Mouse (Mus musculus) small intestine, adult 2 months (tissue): ENCODE results near the gene Nt5c2. TPM values are rescaled to one million over a fixed set of nuclear protein-coding genes. Genes with fewer than 3 reads are reported as not detected.

Source experiments
- H3K27ac ChIP-seq: fragments of 200-500 bp; 2 replicates; pipeline ENCODE4 v1.5.1; 2012; ENCODE audit warnings: low read depth, low read length, control low read depth, inconsistent platforms; ENCODE audit not compliant: insufficient read depth
- H3K27me3 ChIP-seq: fragments of 200-500 bp; 2 replicates; pipeline ENCODE4 v1.6.1; 2012; ENCODE audit warnings: mild to moderate bottlenecking, moderate library complexity, low read length, inconsistent platforms; ENCODE audit not compliant: control insufficient read depth, insufficient read depth
- H3K36me3 ChIP-seq: fragments of 200-500 bp; 2 replicates; pipeline ENCODE4 v1.6.1; 2012; ENCODE audit warnings: mild to moderate bottlenecking, low read length, control low read depth, inconsistent platforms; ENCODE audit not compliant: control insufficient read depth, insufficient read depth
- H3K4me1 ChIP-seq: fragments of 200-500 bp; 2 replicates; pipeline ENCODE4 v1.6.1; 2012; ENCODE audit warnings: low read length, inconsistent platforms, mixed read lengths; ENCODE audit not compliant: control insufficient read depth, insufficient read depth, insufficient read length
- H3K4me3 ChIP-seq: fragments of 200-500 bp; 2 replicates; pipeline ENCODE4 v1.5.1; 2012; ENCODE audit warnings: low read depth, mild to moderate bottlenecking, control low read depth, inconsistent platforms, low read length, moderate library complexity
- CTCF ChIP-seq: fragments of 200-500 bp; IDR thresholded peaks from 2 replicates; pipeline ENCODE4 v1.5.1; 2012; ENCODE audit warnings: low read depth, mild to moderate bottlenecking, control low read depth, inconsistent platforms, low read length, moderate library complexity, mixed read lengths; ENCODE audit not compliant: insufficient replicate concordance, insufficient read length; ENCODE audit errors: extremely low read depth
- POLR2A ChIP-seq: fragments of 200-500 bp; IDR thresholded peaks from 2 replicates; pipeline ENCODE4 v1.6.1; 2012; ENCODE audit warnings: low read depth, mild to moderate bottlenecking, control low read depth, inconsistent platforms, low read length, moderate library complexity
- WGBS: fragments of 180-500 bp; shearing (Covaris S2); methylation state at CpG from one replicate; pipeline ENCODE4 v1.1.7; 2018; 5-methylcytosine and 5-hydroxymethylcytosine counted together
- polyA plus RNA-seq: library from polyadenylated mRNA; depleted of rRNA; stranded (reverse); fragments of >200 nt; gene quantifications from 2 replicates; pipeline ENCODE4 v1.2.3, GENCODE M21; 2012

Nt5c2 gene
- polyA plus RNA-seq, 1 experiment, result 6.1 TPM

DNA sequence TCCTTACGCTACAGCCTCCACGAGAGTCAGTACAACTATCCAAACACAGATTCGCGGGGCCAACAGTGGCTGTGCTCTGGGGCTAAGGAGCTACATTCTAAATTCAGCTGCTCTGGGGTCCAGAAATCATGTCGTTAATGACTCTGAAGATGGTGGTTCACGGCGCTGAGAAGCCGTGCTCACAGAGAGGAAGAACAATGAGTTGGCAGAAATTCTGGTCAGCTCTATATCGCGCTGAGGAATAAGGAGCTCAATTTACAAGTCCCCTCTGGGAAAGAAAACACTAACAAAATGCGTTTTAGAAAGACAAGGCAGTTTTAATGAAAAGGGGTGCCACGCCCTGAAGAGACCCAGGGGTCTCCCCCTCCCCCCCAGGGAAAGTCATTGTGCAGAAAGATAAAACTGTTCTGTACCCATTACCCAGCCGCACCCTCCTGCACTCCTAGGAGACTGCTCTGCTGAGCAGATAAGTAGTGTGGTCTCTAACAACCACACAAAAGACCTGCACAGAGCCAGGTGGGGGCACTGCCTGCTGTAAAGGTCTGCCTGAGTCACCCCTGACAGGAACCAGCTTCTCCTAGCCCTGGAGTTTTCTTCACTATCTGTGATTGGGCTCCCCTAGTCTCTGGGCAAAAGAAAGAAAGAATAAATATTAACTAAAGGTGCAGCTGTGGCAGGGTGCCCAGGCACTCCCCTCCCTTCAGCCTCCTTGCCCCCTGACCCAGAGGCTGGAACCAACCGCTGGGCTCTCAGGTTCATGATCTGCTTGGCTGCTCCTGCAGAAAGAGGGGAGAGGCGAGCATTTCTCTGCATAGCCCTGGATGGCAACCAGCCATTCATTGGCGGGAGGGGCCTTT lies 26.5 kb downstream of the Nt5c2 start:
- Histone ChIP-seq H3K4me1 (peaks cover 26% of the 10 kb centered on the region), H3K27me3 (no peaks in the 10 kb centered on the region), H3K4me3 (peak overlapping the region; percentile 23; the same call in 1 of the 2 replicates), H3K27ac (peak overlapping the region; percentile 66), H3K36me3 (no peaks in the 10 kb centered on the region)
- 18% methylated on average over 16 of the region's 16 CpGs for WGBS
- TF ChIP-seq POLR2A, result no peak
- no peak for TF ChIP-seq CTCF

DNA sequence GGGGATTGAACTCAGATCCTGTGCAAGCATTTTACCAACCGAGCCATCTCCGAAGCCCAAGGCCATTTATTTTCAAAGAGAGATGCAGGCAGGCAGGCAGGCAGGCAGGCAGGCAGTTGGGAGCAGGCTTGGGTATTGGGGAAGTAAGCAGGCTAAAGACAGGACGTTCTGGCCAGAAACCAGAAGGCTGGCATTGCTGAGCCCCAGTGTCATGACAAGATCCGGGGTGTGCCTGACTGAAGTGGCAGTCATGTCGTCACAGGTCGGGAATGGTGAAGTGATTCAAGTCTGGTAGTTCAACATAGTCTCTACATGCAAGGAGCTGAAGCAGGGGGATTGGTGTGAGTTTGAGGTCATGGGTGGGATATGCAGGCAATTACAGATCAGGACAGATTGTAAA lies 27.3 kb downstream of the Nt5c2 start:
- H3K27me3 ChIP-seq, result no peaks in the 10 kb centered on the region
- 39% methylated on average over 6 of the region's 6 CpGs for whole genome bisulfite sequencing
- no peaks in the 10 kb centered on the region for H3K36me3 ChIP-seq
- H3K4me1 ChIP-seq, result peaks cover 29% of the 10 kb centered on the region
- H3K27ac ChIP-seq, result no peak overlapping the region
- no peak for TF ChIP-seq POLR2A
- no peak for TF ChIP-seq CTCF
- no peak overlapping the region for H3K4me3 ChIP-seq

DNA sequence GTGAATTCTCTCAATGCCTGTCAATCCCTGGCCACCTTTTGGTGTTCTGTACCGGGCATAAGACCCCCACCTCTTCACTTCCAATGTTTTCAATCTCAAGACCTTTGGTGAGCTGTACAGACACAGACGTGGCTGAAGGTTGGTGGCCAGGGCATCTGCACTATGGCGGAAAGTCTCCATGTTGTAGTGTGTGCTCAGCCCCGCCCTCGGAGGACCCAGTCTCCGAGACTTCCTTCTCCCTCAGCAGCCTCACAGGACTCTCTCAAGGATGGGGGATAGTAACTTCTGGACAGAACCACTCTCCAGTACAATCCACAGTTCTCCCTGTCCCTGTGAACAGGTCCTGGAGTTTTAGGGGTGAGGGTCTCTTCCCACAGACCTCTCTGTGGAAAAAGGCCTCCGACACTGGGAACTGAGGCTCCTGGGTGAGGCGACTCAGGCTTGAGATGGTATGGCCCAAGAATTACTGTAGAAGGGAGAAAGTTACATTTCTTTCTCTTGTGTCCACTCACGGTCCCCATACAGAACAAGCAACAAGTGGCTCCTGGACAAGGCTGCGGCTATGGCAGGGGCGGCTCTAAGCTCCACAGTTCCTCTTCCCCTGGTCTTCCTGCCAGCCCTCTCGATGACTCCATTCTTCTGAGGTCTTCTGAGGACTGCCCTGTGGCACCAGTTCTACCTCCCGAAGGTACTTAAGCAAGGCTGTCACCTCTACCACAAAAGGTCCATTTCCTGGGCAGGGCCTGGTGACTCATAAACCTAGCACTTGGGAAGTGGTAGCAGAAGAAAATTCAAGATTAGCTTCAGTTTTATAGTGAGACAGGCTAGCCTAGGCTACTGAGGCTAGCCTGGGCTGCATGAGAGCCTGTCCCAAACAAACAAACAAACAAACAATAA lies 30.0 kb downstream of the Nt5c2 start:
- Histone ChIP-seq H3K4me3 (no peak overlapping the region), H3K27ac (no peak overlapping the region), H3K27me3 (no peaks in the 10 kb centered on the region), H3K4me1 (peaks cover 31% of the 10 kb centered on the region), H3K36me3 (no peaks in the 10 kb centered on the region)
- TF ChIP-seq CTCF (no peak), POLR2A (no peak)
- WGBS, result 63% methylated on average over 13 of the region's 13 CpGs

DNA sequence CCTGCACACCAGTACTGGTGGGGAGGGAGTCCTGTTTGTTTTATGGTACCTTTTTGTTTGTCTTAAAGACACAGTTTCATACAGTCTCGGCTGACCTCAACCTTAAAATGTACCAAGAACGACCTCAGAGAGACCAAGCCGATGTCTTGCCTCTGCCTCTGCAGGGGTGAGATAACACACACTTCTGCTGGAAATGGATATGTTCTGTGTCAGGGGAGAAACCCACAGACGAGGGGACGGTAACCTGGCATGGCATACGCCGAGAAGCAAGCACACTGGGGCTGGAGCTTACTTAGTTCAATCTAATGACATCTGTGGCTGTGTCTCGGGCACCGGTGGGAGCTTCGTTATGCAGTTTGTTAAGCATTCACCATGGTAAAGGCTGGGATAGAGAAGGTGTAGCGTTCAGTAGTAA lies 31.0 kb downstream of the Nt5c2 start:
- Histone ChIP-seq H3K27me3 (no peaks in the 10 kb centered on the region), H3K36me3 (no peaks in the 10 kb centered on the region), H3K4me1 (peaks cover 32% of the 10 kb centered on the region), H3K27ac (no peak overlapping the region), H3K4me3 (no peak overlapping the region)
- no peak for TF ChIP-seq CTCF
- WGBS, result 14% methylated on average over 10 of the region's 11 CpGs

DNA sequence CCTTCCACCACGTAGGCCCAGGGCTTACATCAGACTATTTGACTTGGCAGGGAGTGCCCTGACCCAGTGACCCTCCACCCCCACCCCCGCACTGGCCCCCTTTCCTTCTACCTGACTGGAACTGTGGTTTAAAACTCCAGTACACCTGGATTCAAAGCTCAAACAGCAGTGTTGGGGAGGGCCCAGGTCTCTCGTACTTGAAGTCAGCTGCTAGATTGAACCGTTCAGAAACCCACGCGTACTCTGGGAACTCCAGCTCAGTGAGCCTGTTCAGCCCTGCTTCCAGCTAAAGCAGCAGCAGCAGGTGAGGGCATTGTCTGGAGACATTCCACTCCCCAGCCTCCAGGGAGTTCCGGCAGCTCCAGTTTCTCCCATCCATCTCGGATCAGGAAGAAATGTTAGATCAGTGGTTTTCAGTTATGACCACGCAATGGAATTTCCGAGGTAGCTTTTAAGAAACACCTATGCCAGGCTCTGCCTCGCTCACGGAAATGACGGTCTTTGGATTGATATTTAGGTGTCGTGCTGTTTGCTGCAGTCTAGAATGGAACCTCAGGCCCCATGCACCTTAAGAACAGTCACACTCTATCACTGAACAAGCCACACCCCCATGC lies 31.5 kb downstream of the Nt5c2 start:
- Histone ChIP-seq H3K4me1 (peaks cover 29% of the 10 kb centered on the region; the same call in 1 of the 2 replicates), H3K4me3 (no peak overlapping the region), H3K27ac (no peak overlapping the region), H3K27me3 (no peaks in the 10 kb centered on the region), H3K36me3 (no peaks in the 10 kb centered on the region)
- WGBS, result 30% methylated on average over 14 of the region's 14 CpGs
- no peak for TF ChIP-seq POLR2A
- TF ChIP-seq CTCF, result no peak

DNA sequence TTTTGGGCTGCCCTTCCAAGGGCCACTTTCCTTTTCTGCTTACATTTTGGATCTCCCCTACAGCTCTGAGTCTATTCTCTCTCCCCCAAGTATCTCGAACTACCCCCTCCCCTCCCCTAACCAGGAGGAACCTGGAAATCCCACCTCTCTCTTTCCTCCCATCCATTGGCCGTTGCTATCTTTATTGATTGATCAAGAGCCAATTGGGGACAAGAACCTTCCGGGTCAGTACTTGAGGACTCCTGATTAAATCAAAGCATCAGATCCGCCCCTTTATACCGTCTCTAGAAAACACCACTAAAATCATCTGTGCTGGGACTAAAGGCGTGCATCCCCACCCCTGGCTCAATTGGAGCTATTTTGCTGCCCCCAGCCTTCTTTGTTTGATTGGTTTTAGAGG lies 33.5 kb downstream of the Nt5c2 start:
- Histone ChIP-seq H3K4me1 (peaks cover 26% of the 10 kb centered on the region; the same call in 1 of the 2 replicates), H3K4me3 (no peak overlapping the region), H3K36me3 (no peaks in the 10 kb centered on the region), H3K27me3 (no peaks in the 10 kb centered on the region), H3K27ac (peak overlapping the region; percentile 24; the same call in 1 of the 2 replicates)
- TF ChIP-seq POLR2A (no peak), CTCF (no peak)
- WGBS, result 35% methylated on average over 6 of the region's 6 CpGs

DNA sequence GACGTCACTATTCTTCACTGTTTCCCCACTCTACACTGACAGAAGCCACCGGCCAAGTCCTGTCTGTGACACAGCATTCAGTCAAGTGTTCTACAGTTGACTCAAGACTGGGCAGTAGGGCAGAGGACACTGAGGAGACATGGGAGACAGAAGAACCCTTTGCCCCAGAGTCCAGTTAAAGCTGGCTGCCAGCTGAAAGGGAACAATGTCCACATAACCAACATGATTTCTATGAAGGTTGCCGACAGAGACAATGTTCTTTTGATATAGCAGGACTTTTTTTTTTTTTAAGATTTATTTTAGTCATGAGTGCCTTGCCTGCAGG lies 35.2 kb downstream of the Nt5c2 start:
- Histone ChIP-seq H3K4me1 (peaks cover 23% of the 10 kb centered on the region; the same call in 1 of the 2 replicates), H3K27me3 (no peaks in the 10 kb centered on the region), H3K27ac (peak overlapping the region; percentile 79), H3K4me3 (no peak overlapping the region), H3K36me3 (no peaks in the 10 kb centered on the region)
- 56% methylated on average over 3 of the region's 3 CpGs for WGBS
- no peak for TF ChIP-seq CTCF
- TF ChIP-seq POLR2A, result no peak
